Mouse (Mus musculus) MEL (cell line): ENCODE data around the gene Macf1. TPM values are rescaled to one million over a fixed set of nuclear protein-coding genes. Genes with fewer than 3 reads are reported as not detected.

Experiments
- DNase-seq: peaks from one replicate; pipeline ENCODE4 v3.0.0; 2011; ENCODE audit warnings: low read depth, low spot score
- H3K27ac ChIP-seq: 2 replicates; pipeline ENCODE4 v1.5.1; 2012; ENCODE audit warnings: low read depth, mild to moderate bottlenecking, control low read depth, low read length, moderate library complexity; ENCODE audit not compliant: control insufficient read depth
- H3K27me3 ChIP-seq, 2 experiments: fragments of 150-350 bp in 1 of 2; sonication (generic) in 1 of 2; 2 replicates each; pipeline ENCODE4 v1.6.1; 2012; ENCODE audit warnings: low read length in 2 of 2, mild to moderate bottlenecking in 2 of 2, improper control_type of control experiment in 1 of 2, moderate library complexity in 1 of 2; ENCODE audit not compliant: insufficient read depth in 2 of 2, control insufficient read depth in 1 of 2
- H3K36me3 ChIP-seq, 2 experiments: 2 replicates each; pipeline ENCODE4 v1.6.1; 2012 to 2014; ENCODE audit warnings: low read length in 2 of 2, improper control_type of control experiment in 1 of 2, inconsistent platforms in 1 of 2, mild to moderate bottlenecking in 1 of 2; ENCODE audit not compliant: insufficient read depth in 2 of 2, control insufficient read depth in 1 of 2
- H3K4me1 ChIP-seq, 2 experiments: fragments of 150-350 bp in 1 of 2; sonication (generic) in 1 of 2; 2 replicates each; pipeline ENCODE4 v1.6.1; 2012; ENCODE audit warnings: low read length in 2 of 2, improper control_type of control experiment in 1 of 2, mild to moderate bottlenecking in 1 of 2; ENCODE audit not compliant: insufficient read depth in 2 of 2, control insufficient read depth in 1 of 2
- H3K4me3 ChIP-seq, 2 experiments: fragments of 150-350 bp in 1 of 2; sonication (generic) in 1 of 2; 2 replicates each; pipeline ENCODE4 v1.5.1; 2012; ENCODE audit warnings: low read depth in 2 of 2, low read length in 2 of 2, mild to moderate bottlenecking in 2 of 2, moderate library complexity in 2 of 2, control low read depth in 1 of 2, improper control_type of control experiment in 1 of 2; ENCODE audit not compliant: control insufficient read depth in 1 of 2, insufficient read depth in 1 of 2
- H3K79me2 ChIP-seq: 2 replicates; pipeline ENCODE4 v1.6.1; 2012; ENCODE audit warnings: mild to moderate bottlenecking, low read length, moderate library complexity; ENCODE audit not compliant: control insufficient read depth, poor library complexity, insufficient read depth
- H3K9ac ChIP-seq: 2 replicates; pipeline ENCODE4 v1.6.1; 2012; ENCODE audit warnings: low read depth, mild to moderate bottlenecking, control low read depth, low read length, moderate library complexity; ENCODE audit not compliant: control insufficient read depth, poor library complexity, severe bottlenecking
- H3K9me3 ChIP-seq: fragments of 150-350 bp; sonication (generic); replicated peaks from 2 replicates; pipeline ENCODE4 v1.6.1; 2012; ENCODE audit warnings: mild to moderate bottlenecking, low read length, improper control_type of control experiment, moderate library complexity; ENCODE audit not compliant: insufficient read depth
- CTCF ChIP-seq, 3 experiments: IDR thresholded peaks in 2 of 3; conservative IDR thresholded peaks in 1 of 3; 2 replicates each; pipeline ENCODE4 v1.5.1; 2011 to 2012; ENCODE audit warnings: low read length in 3 of 3, low read depth in 2 of 3, mild to moderate bottlenecking in 2 of 3, improper control_type of control experiment in 1 of 3, inconsistent platforms in 1 of 3, mixed read lengths in 1 of 3, moderate library complexity in 1 of 3; ENCODE audit not compliant: control insufficient read depth in 1 of 3, insufficient read depth in 1 of 3, poor library complexity in 1 of 3, severe bottlenecking in 1 of 3
- ETS1 ChIP-seq: IDR thresholded peaks from 2 replicates; pipeline ENCODE4 v1.6.1; 2012; ENCODE audit warnings: low read depth, mild to moderate bottlenecking, inconsistent platforms, low read length, improper control_type of control experiment, moderate library complexity
- GABPA ChIP-seq: IDR thresholded peaks from 2 replicates; pipeline ENCODE4 v1.6.1; 2012; ENCODE audit warnings: low read depth, mild to moderate bottlenecking, inconsistent platforms, low read length, improper control_type of control experiment, moderate library complexity
- JUND ChIP-seq: IDR thresholded peaks from 2 replicates; pipeline ENCODE4 v1.6.1; 2011; ENCODE audit warnings: low read depth, mild to moderate bottlenecking, improper control_type of control experiment, low read length
- MAX ChIP-seq: IDR thresholded peaks from 2 replicates; pipeline ENCODE4 v1.6.1; 2011; ENCODE audit warnings: low read length, improper control_type of control experiment
- MAZ ChIP-seq: IDR thresholded peaks from 2 replicates; pipeline ENCODE4 v1.6.1; 2012; ENCODE audit warnings: low read depth, mild to moderate bottlenecking, inconsistent platforms, low read length, improper control_type of control experiment
- MYB ChIP-seq: IDR thresholded peaks from 2 replicates; pipeline ENCODE4 v1.6.1; 2011; ENCODE audit warnings: mild to moderate bottlenecking, low read depth, low read length, improper control_type of control experiment
- MYC ChIP-seq: IDR thresholded peaks from 2 replicates; pipeline ENCODE4 v1.6.1; 2011; ENCODE audit warnings: low read depth, mild to moderate bottlenecking, low read length, improper control_type of control experiment, moderate library complexity
- NRF1 ChIP-seq: IDR thresholded peaks from 2 replicates; pipeline ENCODE4 v1.6.1; 2014; ENCODE audit warnings: low read depth, mild to moderate bottlenecking, inconsistent platforms, low read length, improper control_type of control experiment, moderate library complexity; ENCODE audit not compliant: poor library complexity, insufficient read depth, severe bottlenecking
- POLR2AphosphoS2 ChIP-seq: IDR thresholded peaks from 2 replicates; pipeline ENCODE4 v1.6.1; 2011; ENCODE audit warnings: low read length, improper control_type of control experiment
- RCOR1 ChIP-seq: IDR thresholded peaks from 2 replicates; pipeline ENCODE4 v1.6.1; 2012; ENCODE audit warnings: low read depth, mild to moderate bottlenecking, inconsistent platforms, low read length, improper control_type of control experiment
- TAL1 ChIP-seq: IDR thresholded peaks from 2 replicates; pipeline ENCODE4 v1.6.1; 2012; ENCODE audit warnings: mild to moderate bottlenecking, inconsistent platforms, low read length, moderate library complexity, mixed read lengths
- TCF12 ChIP-seq: IDR thresholded peaks from 2 replicates; pipeline ENCODE4 v1.6.1; 2014; ENCODE audit warnings: low read depth, mild to moderate bottlenecking, inconsistent platforms, low read length, improper control_type of control experiment, moderate library complexity
- USF1 ChIP-seq: IDR thresholded peaks from 2 replicates; pipeline ENCODE4 v1.6.1; 2014; ENCODE audit warnings: low read depth, mild to moderate bottlenecking, inconsistent platforms, low read length, improper control_type of control experiment, moderate library complexity
- ZC3H11A ChIP-seq: IDR thresholded peaks from 2 replicates; pipeline ENCODE4 v1.6.1; 2012; ENCODE audit warnings: low read depth, mild to moderate bottlenecking, inconsistent platforms, low read length, improper control_type of control experiment
- ZMIZ1 ChIP-seq: IDR thresholded peaks from 2 replicates; pipeline ENCODE4 v1.6.1; 2012; ENCODE audit warnings: low read depth, mild to moderate bottlenecking, inconsistent platforms, low read length, improper control_type of control experiment, moderate library complexity
- polyA plus RNA-seq, 2 experiments: library from polyadenylated mRNA; stranded (reverse) in 1 of 2; unstranded in 1 of 2; fragments of >175 nt in 1 of 2; fragments of >200 nt in 1 of 2; gene quantifications; 2 replicates each; pipeline versions ENCODE4 v1.2.1 to v1.2.4; 2012; ENCODE audit warnings: low replicate concordance in 2 of 2, low read depth in 1 of 2; ENCODE audit not compliant: insufficient read length in 2 of 2, insufficient read depth in 1 of 2, missing spikeins in 1 of 2
- total RNA-seq: library from RNA; depleted of rRNA; stranded (reverse); fragments of 300-350 nt; gene quantifications from 2 replicates; pipeline ENCODE4 v1.2.3, GENCODE M21; 2012

Gene Macf1
- total and polyA plus RNA-seq, 3 experiments = 18.5 to 71.4 (median 60.8) TPM

GRCm38 (mm10) chr4:123479991-123480390 is 204.2 kb downstream of the Macf1 start:
- Histone ChIP-seq H3K27ac (no peak overlapping the region), H3K36me3 (no peaks in the 10 kb centered on the region), H3K4me1 (no peaks in the 10 kb centered on the region), H3K9me3 (no peaks in the 10 kb centered on the region), H3K79me2 (no peaks in the 10 kb centered on the region; the same call in 1 of the 2 replicates)
- DNase-seq = no peak
- TF ChIP-seq USF1 (no peak), POLR2AphosphoS2 (no peak), MYB (no peak), MAX (no peak), CTCF (IDR thresholded peaks at IDR 0.05 in 2 of 3, conservative IDR thresholded peaks at IDR 0.05 in 1 of 3; ENCODE audit: control insufficient read depth in 1 of 3, insufficient read depth in 1 of 3, low read depth in 2 of 3, low read length in 3 of 3, poor library complexity in 1 of 3, severe bottlenecking in 1 of 3) (no peak), NRF1 (no peak), RCOR1 (no peak)
- TF ChIP-seq, all 39 proteins: peak for 0
- H3K4me3 ChIP-seq = no peak overlapping the region
- H3K27me3 ChIP-seq = no peaks in the 10 kb centered on the region
- H3K9ac ChIP-seq = no peak overlapping the region

- Histone ChIP-seq H3K4me3 (no peak overlapping the region), H3K9ac (no peak overlapping the region), H3K27me3 (no peaks in the 10 kb centered on the region), H3K27ac (no peak overlapping the region), H3K36me3 (no peaks in the 10 kb centered on the region), H3K9me3 (no peaks in the 10 kb centered on the region), H3K79me2 (no peaks in the 10 kb centered on the region; the same call in 1 of the 2 replicates), H3K4me1 (no peaks in the 10 kb centered on the region)
- TF ChIP-seq TCF12 (no peak), ZC3H11A (no peak), MAZ (no peak), MYC (no peak), ZMIZ1 (no peak), GABPA (no peak), ETS1 (no peak), MAX (no peak), TAL1 (no peak), CTCF (IDR thresholded peaks at IDR 0.05 in 2 of 3, conservative IDR thresholded peaks at IDR 0.05 in 1 of 3; ENCODE audit: control insufficient read depth in 1 of 3, insufficient read depth in 1 of 3, low read depth in 2 of 3, low read length in 3 of 3, poor library complexity in 1 of 3, severe bottlenecking in 1 of 3) (no peak), JUND (no peak)
- DNase-seq = no peak
Measured at GRCm38 (mm10) chr4:123478655-123479433, 205.3 kb downstream of the Macf1 start.
